Mouse (Mus musculus): ENCODE data around the gene Med14. TPM values are rescaled to one million over a fixed set of nuclear protein-coding genes. Genes with fewer than 3 reads are reported as not detected.

Med14 gene
- total RNA-seq, 1 experiment = 20.0 TPM

- H3K9ac ChIP-seq (ENCODE audit: insufficient read depth, low read depth, low read length, poor library complexity, severe bottlenecking) = no peak overlapping the region
- in situ Hi-C loops (cut with MboI; ENCODE audit: low sequenced_read_pairs in 2 of 2, unreplicated experiment in 2 of 2) = no loop called here
- H3K36me3 ChIP-seq (ENCODE audit: control insufficient read depth, insufficient read depth, low read length, poor library complexity, severe bottlenecking) = no peaks in the 10 kb centered on the region
- H3K9me3 ChIP-seq (ENCODE audit: control insufficient read depth, insufficient read depth, low read depth, low read length) = no peaks in the 10 kb centered on the region
- TF ChIP-seq HCFC1 (IDR thresholded peaks at IDR 0.05; ENCODE audit: borderline replicate concordance, insufficient read depth, low read length) = no peak
- TF ChIP-seq ZNF384 (IDR thresholded peaks at IDR 0.05; ENCODE audit: low read depth, low read length) = no peak
- TF ChIP-seq ZC3H11A (IDR thresholded peaks at IDR 0.05; ENCODE audit: borderline replicate concordance, low read depth, low read length) = no peak
- no peak for TF ChIP-seq MAFK (IDR thresholded peaks at IDR 0.05; ENCODE audit: insufficient read depth, low read depth, low read length)
- TF ChIP-seq CHD2 (IDR thresholded peaks at IDR 0.05; ENCODE audit: low read depth, low read length) = no peak
- H3K4me3 ChIP-seq (ENCODE audit: insufficient read depth in 1 of 2, low read depth in 1 of 2, low read length in 2 of 2, poor library complexity in 1 of 2, severe bottlenecking in 1 of 2) = no peak overlapping the region
- H3K27ac ChIP-seq (ENCODE audit: insufficient read depth, low read depth, low read length, poor library complexity, severe bottlenecking) = no peak overlapping the region
- 0 out of 4 replicates have a peak, but pooled peaks cover 0 to 3% of the 10 kb centered on the region in 2 experiments for H3K4me1 ChIP-seq (ENCODE audit: control insufficient read depth in 2 of 2, insufficient read depth in 2 of 2, low read length in 2 of 2, poor library complexity in 1 of 2)
- no peak for DNase-seq (ENCODE audit: low read depth, low spot score)
Observed at GRCm38 (mm10) chrX:12759625-12760024, 2.2 kb downstream of the Med14 start.

- no peak for DNase-seq (ENCODE audit: low read depth, low spot score)
- Histone ChIP-seq H3K9ac (ENCODE audit: insufficient read depth, low read depth, low read length, poor library complexity, severe bottlenecking) (no peak overlapping the region), H3K4me3 (ENCODE audit: insufficient read depth in 1 of 2, low read depth in 1 of 2, low read length in 2 of 2, poor library complexity in 1 of 2, severe bottlenecking in 1 of 2) (no peak overlapping the region), H3K9me3 (ENCODE audit: control insufficient read depth, insufficient read depth, low read depth, low read length) (no peaks in the 10 kb centered on the region), H3K27ac (ENCODE audit: insufficient read depth, low read depth, low read length, poor library complexity, severe bottlenecking) (no peak overlapping the region), H3K36me3 (ENCODE audit: control insufficient read depth, insufficient read depth, low read length, poor library complexity, severe bottlenecking) (no peaks in the 10 kb centered on the region), H3K4me1 (ENCODE audit: control insufficient read depth in 2 of 2, insufficient read depth in 2 of 2, low read length in 2 of 2, poor library complexity in 1 of 2) (no peaks in the 10 kb centered on the region)
- in situ Hi-C loops (cut with MboI; ENCODE audit: low sequenced_read_pairs in 2 of 2, unreplicated experiment in 2 of 2) = no loop called here
- TF ChIP-seq HCFC1 (IDR thresholded peaks at IDR 0.05; ENCODE audit: borderline replicate concordance, insufficient read depth, low read length) (no peak), ZC3H11A (IDR thresholded peaks at IDR 0.05; ENCODE audit: borderline replicate concordance, low read depth, low read length) (no peak), CHD2 (IDR thresholded peaks at IDR 0.05; ENCODE audit: low read depth, low read length) (no peak), ZNF384 (IDR thresholded peaks at IDR 0.05; ENCODE audit: low read depth, low read length) (no peak), MAFK (IDR thresholded peaks at IDR 0.05; ENCODE audit: insufficient read depth, low read depth, low read length) (no peak)
Observed at GRCm38 (mm10) chrX:12747886-12748285, 14.0 kb downstream of the Med14 start.

- no peak overlapping the region for H3K4me3 ChIP-seq (ENCODE audit: insufficient read depth in 1 of 2, low read depth in 1 of 2, low read length in 2 of 2, poor library complexity in 1 of 2, severe bottlenecking in 1 of 2)
- H3K9ac ChIP-seq (ENCODE audit: insufficient read depth, low read depth, low read length, poor library complexity, severe bottlenecking) = no peak overlapping the region
- no peak for TF ChIP-seq ZNF384 (IDR thresholded peaks at IDR 0.05; ENCODE audit: low read depth, low read length)
- TF ChIP-seq ZC3H11A (IDR thresholded peaks at IDR 0.05; ENCODE audit: borderline replicate concordance, low read depth, low read length) = no peak
- no peak for TF ChIP-seq MAFK (IDR thresholded peaks at IDR 0.05; ENCODE audit: insufficient read depth, low read depth, low read length)
- TF ChIP-seq CHD2 (IDR thresholded peaks at IDR 0.05; ENCODE audit: low read depth, low read length) = no peak
- no peak for TF ChIP-seq HCFC1 (IDR thresholded peaks at IDR 0.05; ENCODE audit: borderline replicate concordance, insufficient read depth, low read length)
- no peak for DNase-seq (ENCODE audit: low read depth, low spot score)
- no peaks in the 10 kb centered on the region for H3K4me1 ChIP-seq (ENCODE audit: control insufficient read depth in 2 of 2, insufficient read depth in 2 of 2, low read length in 2 of 2, poor library complexity in 1 of 2)
- in situ Hi-C loops (cut with MboI; ENCODE audit: low sequenced_read_pairs in 2 of 2, unreplicated experiment in 2 of 2) = no loop called here
- H3K36me3 ChIP-seq (ENCODE audit: control insufficient read depth, insufficient read depth, low read length, poor library complexity, severe bottlenecking) = no peaks in the 10 kb centered on the region; the same call in 1 of the 2 replicates
- H3K9me3 ChIP-seq (ENCODE audit: control insufficient read depth, insufficient read depth, low read depth, low read length) = no peaks in the 10 kb centered on the region
- no peak overlapping the region for H3K27ac ChIP-seq (ENCODE audit: insufficient read depth, low read depth, low read length, poor library complexity, severe bottlenecking)
Observed at GRCm38 (mm10) chrX:12746729-12747128, 15.1 kb downstream of the Med14 start.

- Histone ChIP-seq H3K4me1 (ENCODE audit: control insufficient read depth in 2 of 2, insufficient read depth in 2 of 2, low read length in 2 of 2, poor library complexity in 1 of 2) (no peaks in the 10 kb centered on the region), H3K9me3 (ENCODE audit: control insufficient read depth, insufficient read depth, low read depth, low read length) (no peaks in the 10 kb centered on the region), H3K27ac (ENCODE audit: insufficient read depth, low read depth, low read length, poor library complexity, severe bottlenecking) (no peak overlapping the region), H3K4me3 (ENCODE audit: insufficient read depth in 1 of 2, low read depth in 1 of 2, low read length in 2 of 2, poor library complexity in 1 of 2, severe bottlenecking in 1 of 2) (no peak overlapping the region), H3K9ac (ENCODE audit: insufficient read depth, low read depth, low read length, poor library complexity, severe bottlenecking) (no peak overlapping the region), H3K36me3 (ENCODE audit: control insufficient read depth, insufficient read depth, low read length, poor library complexity, severe bottlenecking) (no peaks in the 10 kb centered on the region; the same call in none of the 2 replicates)
- DNase-seq (ENCODE audit: low read depth, low spot score) = no peak
- in situ Hi-C loops (cut with MboI; ENCODE audit: low sequenced_read_pairs in 2 of 2, unreplicated experiment in 2 of 2) = no loop called here
- TF ChIP-seq ZNF384 (IDR thresholded peaks at IDR 0.05; ENCODE audit: low read depth, low read length) (no peak), HCFC1 (IDR thresholded peaks at IDR 0.05; ENCODE audit: borderline replicate concordance, insufficient read depth, low read length) (no peak), MAFK (IDR thresholded peaks at IDR 0.05; ENCODE audit: insufficient read depth, low read depth, low read length) (no peak), CHD2 (IDR thresholded peaks at IDR 0.05; ENCODE audit: low read depth, low read length) (no peak), ZC3H11A (IDR thresholded peaks at IDR 0.05; ENCODE audit: borderline replicate concordance, low read depth, low read length) (no peak)
Observed at GRCm38 (mm10) chrX:12740396-12740795, 21.5 kb downstream of the Med14 start.

GRCm38 (mm10) chrX:12716036-12716435 is 45.8 kb downstream of the Med14 start:
- H3K36me3 ChIP-seq (ENCODE audit: control insufficient read depth, insufficient read depth, low read length, poor library complexity, severe bottlenecking) = peaks cover 3% of the 10 kb centered on the region; the same call in 1 of the 2 replicates
- TF ChIP-seq ZC3H11A (IDR thresholded peaks at IDR 0.05; ENCODE audit: borderline replicate concordance, low read depth, low read length) (no peak), ZNF384 (IDR thresholded peaks at IDR 0.05; ENCODE audit: low read depth, low read length) (no peak), CHD2 (IDR thresholded peaks at IDR 0.05; ENCODE audit: low read depth, low read length) (no peak), HCFC1 (IDR thresholded peaks at IDR 0.05; ENCODE audit: borderline replicate concordance, insufficient read depth, low read length) (no peak), MAFK (IDR thresholded peaks at IDR 0.05; ENCODE audit: insufficient read depth, low read depth, low read length) (no peak)
- no peak overlapping the region for H3K4me3 ChIP-seq (ENCODE audit: insufficient read depth in 1 of 2, low read depth in 1 of 2, low read length in 2 of 2, poor library complexity in 1 of 2, severe bottlenecking in 1 of 2)
- H3K9me3 ChIP-seq (ENCODE audit: control insufficient read depth, insufficient read depth, low read depth, low read length) = no peaks in the 10 kb centered on the region
- no peak overlapping the region for H3K9ac ChIP-seq (ENCODE audit: insufficient read depth, low read depth, low read length, poor library complexity, severe bottlenecking)
- H3K27ac ChIP-seq (ENCODE audit: insufficient read depth, low read depth, low read length, poor library complexity, severe bottlenecking) = no peak overlapping the region
- no peak for DNase-seq (ENCODE audit: low read depth, low spot score)
- in situ Hi-C loops (cut with MboI; ENCODE audit: low sequenced_read_pairs in 2 of 2, unreplicated experiment in 2 of 2) = no loop called here
- H3K4me1 ChIP-seq (ENCODE audit: control insufficient read depth in 2 of 2, insufficient read depth in 2 of 2, low read length in 2 of 2, poor library complexity in 1 of 2) = no peaks in the 10 kb centered on the region

Measured in ES-E14 (cell line).